Mouse (Mus musculus) monocyte, adult 5-6 weeks (primary cell): ENCODE results near the gene Crtac1. TPM values are rescaled to one million over a fixed set of nuclear protein-coding genes. Genes with fewer than 3 reads are reported as not detected.

Experiments used
- ATAC-seq: fragments of 153-309, 156-312 bp; replicated peaks from 2 replicates; pipeline ENCODE4 v1.8.0; 2017; ENCODE audit warnings: mild to moderate bottlenecking; ENCODE audit not compliant: low TSS enrichment, insufficient number of reproducible peaks, severe bottlenecking, poor library complexity, low FRiP score
- total RNA-seq: library from RNA; stranded (forward); fragments of 200-1000, 200-491, 200-594 nt; gene quantifications from 3 replicates; pipeline ENCODE4 v1.2.3, GENCODE M21; 2017

Gene Crtac1
- total RNA-seq, 1 experiment from 2014 or later: not detected

DNA sequence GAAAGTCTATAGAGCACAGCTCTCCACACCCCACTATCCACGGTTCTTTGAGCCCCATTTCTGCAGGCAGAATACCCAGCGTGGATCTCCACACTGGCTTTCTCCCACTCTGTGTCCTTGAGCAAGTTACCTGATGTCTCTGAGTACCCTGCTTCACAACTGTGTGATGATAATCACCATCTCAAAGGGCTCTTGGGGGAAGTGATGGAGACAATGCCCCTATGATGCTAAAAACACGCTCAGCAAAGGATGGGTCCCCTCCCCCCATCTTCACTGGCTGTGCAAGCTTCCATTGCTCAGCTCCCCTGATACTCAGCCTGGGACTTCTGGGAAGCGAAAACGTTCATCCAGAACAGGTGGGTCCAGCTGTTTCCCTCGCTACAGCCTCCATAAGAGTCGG lies 73.2 kb downstream of the Crtac1 start:
- no peak for ATAC-seq

DNA sequence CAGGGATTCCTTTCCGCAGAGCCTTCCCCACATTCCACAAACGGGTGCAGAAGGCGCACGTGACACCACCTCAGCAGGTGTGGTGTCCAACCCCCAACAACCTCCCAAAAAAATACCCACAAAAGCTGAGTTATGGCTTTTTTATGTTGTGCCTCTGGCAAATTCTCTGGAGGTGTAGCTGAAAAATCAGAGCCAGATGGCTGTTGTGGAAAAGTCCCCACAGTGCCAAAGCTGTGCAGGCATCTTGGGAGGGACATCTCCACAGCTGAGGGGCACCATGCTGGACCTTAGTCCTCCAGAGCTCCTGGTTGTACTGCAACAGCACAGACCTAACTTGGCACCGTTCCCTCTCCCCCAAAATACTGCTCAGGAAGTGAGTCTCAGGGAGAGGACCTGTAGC lies 74.7 kb downstream of the Crtac1 start:
- no peak for ATAC-seq

DNA sequence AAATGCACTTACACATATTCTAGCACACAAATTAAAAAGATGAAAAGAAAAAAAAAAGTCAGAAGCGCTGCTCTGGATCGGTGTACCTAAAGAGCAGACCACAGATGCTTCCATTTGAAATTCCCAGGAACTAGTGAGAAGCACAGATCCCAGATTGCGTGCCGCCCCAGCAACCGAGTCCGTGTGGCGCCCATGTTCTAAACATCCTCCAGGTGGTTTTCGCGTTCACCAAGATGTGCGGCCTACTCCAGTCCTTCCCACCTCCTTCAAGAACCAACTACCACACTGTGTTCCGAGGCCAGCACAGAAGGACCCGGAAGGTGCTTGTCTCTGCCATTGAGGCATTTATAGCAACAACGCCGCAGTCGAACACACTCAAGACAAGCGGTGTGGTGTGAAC lies 76.1 kb downstream of the Crtac1 start:
- ATAC-seq: no peak

DNA sequence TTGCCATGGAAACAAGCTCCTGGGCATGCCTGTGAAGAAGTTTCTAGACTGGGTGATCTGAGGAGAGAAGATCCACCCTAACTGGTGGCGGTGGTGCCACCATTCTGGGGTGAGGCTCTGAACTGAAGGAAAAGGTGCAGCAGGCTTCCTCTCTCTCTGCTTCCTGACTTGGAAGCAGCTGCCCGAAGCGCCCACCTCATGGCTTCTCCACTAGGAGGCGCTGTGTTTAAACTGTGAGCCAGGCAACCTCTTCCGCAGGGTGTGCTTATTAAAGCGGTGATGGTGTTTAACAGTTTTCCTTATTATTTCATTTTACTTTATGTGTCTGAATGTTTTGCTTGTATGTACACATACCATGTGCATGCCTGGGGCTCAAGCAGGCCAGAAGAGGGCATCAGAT lies 90.4 kb downstream of the Crtac1 start:
- no peak for ATAC-seq

DNA sequence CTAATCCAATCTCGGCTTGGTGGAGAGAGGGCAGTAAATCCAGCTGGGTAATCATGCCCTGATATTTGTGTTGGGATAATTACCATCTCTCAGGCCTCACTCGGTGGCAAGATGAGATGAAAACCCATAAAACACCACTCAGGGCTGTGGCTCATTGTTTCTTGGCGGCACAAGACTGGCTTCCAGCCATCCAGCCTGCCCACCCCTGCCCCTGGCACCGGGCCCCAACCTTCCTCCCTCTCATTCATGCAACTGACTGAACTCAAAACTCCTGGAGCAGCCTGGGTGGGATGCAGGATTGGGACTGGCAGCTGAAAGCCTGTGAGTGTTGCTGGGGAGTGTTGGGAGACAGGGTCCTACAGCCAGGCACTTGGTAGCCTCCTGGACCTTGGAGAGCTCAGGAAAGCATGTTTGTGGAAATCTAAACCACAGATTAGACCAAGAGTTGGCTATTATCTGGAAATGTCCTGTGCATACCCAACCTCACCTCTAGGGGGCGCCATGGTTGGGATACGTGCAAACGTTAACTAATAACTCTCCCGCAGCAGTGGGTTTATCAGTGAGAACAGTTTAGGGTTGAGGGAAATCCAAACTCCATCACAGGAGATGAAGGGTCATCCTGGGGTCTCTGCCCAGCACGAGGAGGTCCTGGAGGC lies 99.4 kb downstream of the Crtac1 start:
- no peak for ATAC-seq

DNA sequence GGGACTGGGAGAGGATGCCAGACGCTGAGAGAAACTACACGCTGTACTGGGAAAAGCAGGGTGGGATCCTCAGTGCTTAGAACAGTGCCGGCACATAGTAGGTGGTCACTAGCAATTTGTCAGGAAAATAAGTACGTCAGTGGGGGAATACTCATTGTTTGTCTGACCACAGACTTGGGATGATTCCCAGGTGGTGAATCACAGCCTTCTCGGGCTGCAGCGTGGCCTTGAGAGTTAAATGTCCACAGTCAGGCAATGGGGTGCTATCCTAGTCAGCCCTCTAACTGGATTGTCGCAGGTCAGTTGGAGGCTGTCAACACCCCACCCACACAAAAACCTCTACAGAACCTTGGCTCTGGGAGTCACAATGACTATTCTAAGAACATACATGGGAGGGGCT lies 100.1 kb downstream of the Crtac1 start:
- ATAC-seq: no peak

DNA sequence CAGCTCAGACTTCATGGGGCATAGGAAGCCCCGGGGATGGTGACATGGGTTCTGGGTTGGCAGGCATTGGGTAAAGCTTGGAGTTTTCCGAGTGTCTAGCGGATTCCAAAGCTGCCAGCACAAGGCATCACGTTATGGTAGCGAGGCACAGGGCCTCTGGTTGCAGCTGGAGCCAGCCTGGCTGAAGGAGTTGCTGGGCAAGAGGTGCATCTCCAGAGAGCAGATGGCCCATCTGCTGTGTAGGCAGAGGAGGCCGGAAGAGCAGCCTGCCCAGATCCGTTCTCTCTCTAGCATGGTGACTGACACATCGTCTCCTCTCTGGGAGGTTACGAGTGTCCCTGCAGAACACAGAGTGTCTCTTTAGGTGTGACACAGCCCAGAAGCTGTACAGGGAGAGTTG lies 103.4 kb downstream of the Crtac1 start:
- no peak for ATAC-seq

DNA sequence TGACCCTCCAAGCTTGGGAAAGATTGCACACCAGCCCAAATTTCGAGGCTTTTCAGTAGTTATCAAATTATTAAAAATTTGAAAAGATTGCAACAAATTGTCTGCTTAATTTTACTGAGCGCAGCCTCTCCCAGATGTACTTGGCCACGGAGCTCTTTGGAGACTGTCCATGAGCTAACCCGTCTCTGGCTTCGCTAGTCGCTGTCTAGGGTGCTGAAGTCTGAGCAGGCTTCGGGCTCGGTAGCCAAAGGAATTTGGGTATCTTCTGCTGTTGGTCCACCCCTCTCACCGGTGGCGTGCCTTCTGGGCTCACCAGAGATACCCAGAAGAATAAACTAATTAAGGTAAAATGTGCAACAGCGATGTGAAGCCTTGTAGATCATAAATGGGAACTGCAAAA lies 105.7 kb downstream of the Crtac1 start:
- no peak for ATAC-seq

DNA sequence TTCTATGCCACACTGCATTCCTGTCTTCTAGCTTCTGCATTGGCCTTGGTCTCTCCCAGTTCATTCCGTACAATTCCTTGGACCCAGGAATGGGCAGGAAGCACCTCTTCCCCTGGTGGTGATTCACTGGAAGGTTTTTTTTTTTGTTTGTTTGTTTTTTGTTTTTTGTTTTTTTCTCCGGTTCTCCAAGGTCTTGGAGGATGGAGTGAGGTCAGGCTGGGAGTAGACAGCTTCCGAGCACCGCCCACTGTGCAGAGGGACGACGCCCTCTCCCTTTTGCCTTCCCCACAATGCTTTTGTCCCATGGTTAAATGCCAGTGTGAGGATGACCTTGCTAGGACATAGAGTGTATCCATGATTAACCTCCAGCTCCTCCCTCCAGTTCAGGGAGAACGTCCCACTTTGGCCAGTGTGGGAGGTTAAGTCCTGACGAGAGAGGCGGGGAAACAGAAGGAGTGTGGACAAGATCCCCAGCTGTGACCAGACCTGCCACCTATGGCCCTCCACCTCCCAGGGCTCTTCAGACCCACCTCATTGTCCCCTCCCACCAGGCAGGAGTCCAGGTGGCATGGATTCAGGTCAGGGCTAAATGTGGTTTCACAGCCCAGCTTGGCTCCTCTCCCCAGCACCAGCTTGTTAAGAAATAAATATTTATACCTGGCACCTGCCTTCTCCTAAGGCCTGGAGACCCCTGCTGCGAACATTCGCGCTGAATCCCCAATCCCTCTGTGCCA lies 109.1 kb downstream of the Crtac1 start:
- ATAC-seq: 0 out of 2 replicates have a peak, but pooled peaks have one; percentile 17

DNA sequence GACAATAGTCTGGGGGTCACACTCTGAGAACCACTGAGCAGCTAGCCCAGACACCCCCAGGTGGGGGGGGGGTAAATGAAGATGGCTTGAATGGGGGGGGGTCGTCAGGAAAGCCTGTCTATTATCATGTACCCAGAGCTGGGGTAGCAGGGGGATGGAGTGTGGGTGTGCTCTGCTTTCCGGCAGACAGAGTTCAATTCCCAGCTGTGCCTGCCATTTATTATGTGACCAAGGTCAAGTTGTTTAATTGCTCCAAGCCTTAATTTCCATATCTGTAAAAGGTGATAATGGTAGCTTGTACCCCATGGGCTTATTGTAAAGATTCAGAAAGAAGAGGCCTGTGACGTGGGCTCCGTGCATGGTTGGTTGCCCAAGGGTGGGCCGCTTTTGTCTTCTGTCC lies 109.6 kb downstream of the Crtac1 start:
- no peak for ATAC-seq

DNA sequence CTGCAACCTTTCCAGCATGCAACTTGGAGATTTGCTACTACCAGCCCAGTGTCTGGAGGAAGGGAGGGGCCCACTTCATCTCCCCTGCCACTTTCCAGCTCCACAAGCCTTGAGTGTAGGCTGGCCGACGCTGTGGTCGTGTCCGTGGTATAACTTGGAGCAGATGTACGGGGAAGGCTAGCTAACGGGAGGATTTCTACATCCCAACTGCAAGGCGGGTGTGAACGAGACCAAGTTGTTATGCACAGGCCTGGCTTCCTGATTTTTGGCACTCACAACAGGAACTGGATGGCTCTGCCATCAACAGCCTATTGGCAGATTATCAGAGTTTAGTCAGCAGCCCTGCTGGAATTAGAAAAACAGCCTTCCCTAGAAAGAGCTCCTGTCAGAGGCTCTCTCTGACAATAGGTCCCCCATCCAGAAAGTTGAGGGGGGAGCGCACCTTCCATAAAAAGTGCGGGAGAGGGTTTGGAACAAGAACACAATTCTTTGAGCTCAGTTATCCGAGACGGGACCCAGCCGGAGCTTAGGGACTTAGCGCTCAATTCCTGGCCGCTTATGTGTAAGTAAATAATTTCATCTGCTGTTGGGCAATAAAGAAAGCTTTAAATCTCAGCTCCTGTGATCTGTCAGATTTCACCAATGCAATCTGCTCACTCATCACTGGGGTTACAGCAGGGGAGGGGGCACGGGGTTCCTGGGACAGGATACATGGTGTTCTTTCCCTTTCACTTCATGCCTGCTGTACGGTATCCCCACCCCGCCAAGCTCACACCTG lies 113.7 kb downstream of the Crtac1 start:
- no peak for ATAC-seq

DNA sequence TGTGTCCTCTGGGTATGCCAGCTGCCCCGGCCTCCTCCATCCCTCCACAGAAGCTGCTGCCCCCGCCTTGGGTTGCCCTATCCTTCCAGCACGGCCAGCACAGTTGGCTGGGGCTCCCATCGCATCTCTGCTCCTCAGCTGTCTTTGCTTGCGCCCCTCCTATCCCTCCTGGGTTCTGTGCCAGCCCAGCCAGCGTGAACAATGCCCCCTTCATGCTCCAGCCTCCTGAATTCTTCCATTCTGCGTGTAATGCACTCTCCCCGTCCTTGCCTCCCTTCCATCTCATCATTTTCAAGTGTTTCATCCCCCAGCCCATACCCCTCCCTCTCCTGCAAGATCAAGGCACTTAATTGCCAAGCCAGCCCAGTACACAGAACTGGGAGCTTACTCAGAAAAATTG lies 114.6 kb downstream of the Crtac1 start:
- no peak for ATAC-seq

DNA sequence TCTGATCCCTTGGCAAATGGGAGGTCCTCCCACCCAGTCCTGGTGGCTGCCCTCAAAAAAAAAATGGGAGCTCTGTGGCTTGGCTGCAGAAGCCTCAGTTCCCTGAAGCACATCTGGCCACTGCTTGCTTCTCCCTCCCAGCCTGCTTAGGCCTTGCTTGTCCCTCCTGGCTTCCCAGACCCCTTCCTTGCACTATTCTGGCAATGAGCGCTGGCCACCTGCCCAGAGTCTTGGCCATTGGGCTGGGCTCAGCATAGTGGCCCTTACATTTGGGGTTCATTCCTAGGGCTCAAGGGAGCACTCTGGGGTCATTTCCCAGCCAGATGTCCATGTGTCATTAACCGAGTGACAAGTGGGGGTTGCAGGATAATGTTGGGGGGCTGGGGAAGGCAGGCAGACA lies 115.1 kb downstream of the Crtac1 start:
- ATAC-seq: no peak

DNA sequence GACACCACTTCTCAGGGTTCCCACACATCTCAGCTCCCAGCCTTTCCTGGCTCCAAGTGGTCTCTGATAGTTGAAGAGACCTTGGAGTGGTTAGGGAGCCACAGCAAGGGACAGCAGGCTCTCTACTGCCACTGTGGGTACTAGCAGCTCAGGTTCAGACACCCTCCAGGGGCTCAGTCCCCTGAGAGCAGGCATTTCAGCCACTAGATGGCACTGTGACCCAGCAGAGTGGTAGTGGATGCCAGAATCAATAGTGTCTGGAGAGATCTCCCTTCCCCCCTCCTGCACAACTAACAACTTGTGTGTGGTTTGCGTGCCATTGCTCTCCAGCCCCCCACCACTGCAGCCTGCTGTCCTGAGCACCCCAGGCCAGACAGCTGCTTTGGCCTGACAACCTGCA lies 115.7 kb downstream of the Crtac1 start:
- no peak for ATAC-seq

DNA sequence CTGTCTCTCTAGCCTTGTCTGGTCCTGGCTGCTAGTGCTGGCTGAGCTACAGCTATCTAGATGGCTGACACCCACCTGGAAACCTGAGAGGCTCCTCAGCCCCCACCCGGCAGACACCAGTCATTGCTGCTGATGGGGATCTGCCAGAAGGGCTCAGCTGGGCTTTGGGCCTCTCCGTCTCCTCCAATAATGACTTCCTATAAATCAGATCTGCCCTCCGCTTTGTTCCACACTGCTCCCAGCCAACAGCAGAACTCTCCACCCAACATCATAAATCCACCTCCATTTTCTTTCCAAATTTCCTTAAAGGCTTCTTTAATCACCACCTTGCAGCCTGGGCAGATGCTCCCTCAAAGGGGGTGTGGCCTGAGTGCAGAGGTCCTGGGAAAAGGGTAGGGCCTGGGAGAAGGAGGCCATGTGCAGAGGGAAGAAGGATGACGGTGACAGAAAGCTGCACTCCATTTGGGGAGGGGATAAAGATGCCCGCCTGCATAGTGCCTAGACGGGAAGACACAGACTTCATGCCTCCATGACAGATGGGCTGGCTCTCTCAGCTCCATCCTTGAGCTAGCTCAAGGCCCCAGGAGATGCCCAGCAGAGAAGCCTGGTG lies 116.4 kb downstream of the Crtac1 start:
- no peak for ATAC-seq

DNA sequence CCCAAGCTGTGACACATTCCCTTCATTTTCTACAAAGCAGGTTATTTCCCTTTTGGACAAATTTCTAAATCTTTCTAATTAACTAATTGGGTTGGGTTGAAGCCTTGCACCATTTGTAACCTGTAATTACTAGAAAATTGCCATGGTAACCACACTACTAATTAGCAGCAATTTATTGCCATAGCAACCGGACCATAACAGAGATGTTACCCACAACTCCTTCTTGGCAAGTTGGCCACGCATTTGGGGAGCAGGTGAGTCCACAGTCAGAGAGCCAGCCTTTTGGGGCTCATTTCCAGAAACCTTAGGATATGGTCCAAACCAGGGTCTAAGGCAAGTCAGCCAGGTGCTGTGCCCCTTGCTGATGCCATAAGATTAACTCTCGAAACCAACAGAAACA lies 119.4 kb downstream of the Crtac1 start:
- ATAC-seq: no peak

DNA sequence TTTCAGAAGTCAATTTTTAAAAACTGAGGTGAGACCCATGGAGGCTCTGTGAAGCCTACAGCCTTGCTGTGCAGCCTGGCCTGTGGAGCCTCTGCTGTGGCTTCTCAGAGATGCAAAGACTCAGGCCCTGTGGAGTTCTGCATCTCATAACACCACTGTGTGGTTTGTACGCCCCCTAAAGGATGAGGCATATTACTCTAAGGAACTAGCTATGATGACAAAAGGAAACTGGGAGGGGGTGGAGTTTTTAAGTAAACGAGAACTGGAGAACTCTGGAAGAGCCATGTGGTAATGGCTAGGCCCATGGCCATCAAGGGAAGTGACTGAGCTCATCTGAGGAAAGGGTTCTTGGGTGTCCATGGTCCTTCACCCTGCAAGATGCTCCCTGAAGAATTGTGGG lies 120.3 kb downstream of the Crtac1 start:
- no peak for ATAC-seq

DNA sequence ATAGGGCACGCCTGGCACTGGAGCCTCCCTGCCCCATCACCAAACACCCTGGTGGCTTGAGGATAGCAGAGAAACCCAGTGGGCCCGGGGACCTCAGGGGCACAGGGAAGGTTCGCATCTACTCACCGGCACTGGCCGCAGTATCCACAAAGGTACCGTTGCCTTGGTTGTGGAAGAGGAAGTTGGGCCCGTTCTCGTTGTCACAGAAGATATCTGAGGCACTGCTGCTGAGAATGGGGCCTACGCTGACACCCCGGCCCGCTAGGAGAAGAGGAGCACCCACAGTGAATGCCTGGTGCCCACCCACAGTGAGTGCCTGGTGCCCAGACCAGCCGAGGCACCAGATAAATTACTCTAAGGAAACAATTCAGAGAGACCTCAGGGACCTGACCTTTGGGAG lies 122.7 kb downstream of the Crtac1 start:
- ATAC-seq: no peak

DNA sequence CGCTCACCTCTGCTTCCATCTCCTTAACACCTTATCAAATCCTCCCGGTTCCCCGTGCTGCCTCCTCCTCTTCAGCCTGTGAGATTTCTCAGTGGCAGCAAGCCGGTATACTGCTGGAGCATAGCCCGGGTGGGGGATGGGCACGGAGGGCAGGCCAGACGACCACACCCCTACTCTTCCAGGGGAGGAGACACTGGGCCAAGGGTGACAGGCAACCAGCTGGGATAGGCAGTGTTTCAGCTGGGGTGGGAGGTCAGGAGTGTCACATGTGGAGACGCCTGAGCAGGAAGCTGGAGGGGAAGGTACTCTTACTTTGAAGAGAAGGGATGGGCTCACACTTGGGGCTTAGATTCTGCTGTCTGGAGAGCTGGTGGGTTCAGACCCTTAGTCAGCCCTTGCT lies 124.6 kb downstream of the Crtac1 start:
- no peak for ATAC-seq
